Mouse (Mus musculus): ENCODE measurements at regions not wholly inside any gene's neighbourhood (a gene's known extent, or its start where the extent isn't known, plus 50 kb on each side); places are given as distances from the start of the nearest gene placed in this dataset.

DNA sequence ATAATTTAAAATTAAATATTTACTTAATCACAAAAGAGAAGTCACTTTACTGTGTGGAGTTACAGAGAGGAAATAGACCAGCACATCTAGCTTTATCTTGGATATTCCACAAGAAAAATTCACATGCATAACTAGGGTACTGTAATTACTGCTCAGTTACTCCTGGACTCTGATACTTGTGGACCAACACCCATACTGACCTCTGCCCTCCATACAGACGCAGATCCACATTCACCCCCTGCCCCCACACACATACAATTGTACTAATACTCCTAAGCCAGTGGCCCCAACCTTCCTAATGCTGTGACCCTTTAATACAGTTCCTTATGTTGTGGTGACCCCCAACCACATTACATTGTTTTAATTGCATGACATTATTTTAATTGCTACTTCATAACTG, 2294.3 kb downstream of the 4930444P10Rik start:
- TF ChIP-seq POLR2A (IDR thresholded peaks at IDR 0.05; ENCODE audit: borderline replicate concordance, extremely low read depth, insufficient read depth, insufficient read length): no peak

GRCm38 (mm10) chr1:13795196-13795595, 2297.9 kb downstream of the 4930444P10Rik start:
- Histone ChIP-seq H3K4me3 (replicated peaks; ENCODE audit: low read length) (no peak overlapping the region), H3K9me3 (ENCODE audit: control insufficient read depth, low read length) (peaks cover 19% of the 10 kb centered on the region), H3K9ac (ENCODE audit: low read depth, low read length, severe bottlenecking) (no peak overlapping the region), H3K36me3 (ENCODE audit: control insufficient read depth, insufficient read depth, low read length) (no peaks in the 10 kb centered on the region), H3K4me1 (ENCODE audit: control insufficient read depth, insufficient read depth, low read length) (no peaks in the 10 kb centered on the region), H3K27ac (replicated peaks; ENCODE audit: low read depth, low read length) (no peak overlapping the region), H3K27me3 (ENCODE audit: control insufficient read depth, insufficient read depth, low read length) (no peaks in the 10 kb centered on the region), H3K4me2 (replicated peaks; ENCODE audit: low read depth, low read length, severe bottlenecking) (no peak overlapping the region)
- DNase-seq (ENCODE audit: low spot score): no peak
- TF ChIP-seq POLR2A (IDR thresholded peaks at IDR 0.05; ENCODE audit: borderline replicate concordance, extremely low read depth, insufficient read depth, insufficient read length): no peak
- ATAC-seq (ENCODE audit: low FRiP score, low read depth): no peak

More for the DNA sequence above, 2294.3 kb downstream of the 4930444P10Rik start:
- Histone ChIP-seq H3K4me1 (ENCODE audit: control insufficient read depth, insufficient read depth, low read length) (no peaks in the 10 kb centered on the region), H3K4me3 (replicated peaks; ENCODE audit: low read length) (no peak overlapping the region), H3K9ac (ENCODE audit: low read depth, low read length, severe bottlenecking) (no peak overlapping the region), H3K27ac (replicated peaks; ENCODE audit: low read depth, low read length) (no peak overlapping the region), H3K4me2 (replicated peaks; ENCODE audit: low read depth, low read length, severe bottlenecking) (no peak overlapping the region), H3K36me3 (ENCODE audit: control insufficient read depth, insufficient read depth, low read length) (no peaks in the 10 kb centered on the region), H3K9me3 (ENCODE audit: control insufficient read depth, low read length) (peaks cover 5% of the 10 kb centered on the region; the same call in 1 of the 2 replicates), H3K27me3 (ENCODE audit: control insufficient read depth, insufficient read depth, low read length) (no peaks in the 10 kb centered on the region)
- WGBS: 52% methylated on average over 1 of the region's 1 CpGs
- no peak for ATAC-seq (ENCODE audit: low FRiP score, low read depth)
- DNase-seq (ENCODE audit: low spot score): no peak

GRCm38 (mm10) chr1:13789318-13790085, 2303.6 kb downstream of the 4930444P10Rik start:
- WGBS: 39% methylated on average over 13 of the region's 13 CpGs
- no peaks in the 10 kb centered on the region for H3K36me3 ChIP-seq (ENCODE audit: control insufficient read depth, insufficient read depth, low read length)
- H3K4me2 ChIP-seq (replicated peaks; ENCODE audit: low read depth, low read length, severe bottlenecking): no peak overlapping the region; the same call in 1 of the 2 replicates
- no peak overlapping the region for H3K4me3 ChIP-seq (replicated peaks; ENCODE audit: low read length)
- no peaks in the 10 kb centered on the region for H3K4me1 ChIP-seq (ENCODE audit: control insufficient read depth, insufficient read depth, low read length)
- H3K27ac ChIP-seq (replicated peaks; ENCODE audit: low read depth, low read length): no peak overlapping the region
- H3K9me3 ChIP-seq (ENCODE audit: control insufficient read depth, low read length): peaks cover 14% of the 10 kb centered on the region; the same call in 1 of the 2 replicates
- DNase-seq (ENCODE audit: low spot score): peak; percentile 81
- peak; percentile 77 for ATAC-seq (ENCODE audit: low FRiP score, low read depth)
- H3K9ac ChIP-seq (ENCODE audit: low read depth, low read length, severe bottlenecking): no peak overlapping the region
- no peaks in the 10 kb centered on the region for H3K27me3 ChIP-seq (ENCODE audit: control insufficient read depth, insufficient read depth, low read length)
- TF ChIP-seq POLR2A (IDR thresholded peaks at IDR 0.05; ENCODE audit: borderline replicate concordance, extremely low read depth, insufficient read depth, insufficient read length): no peak

GRCm38 (mm10) chr1:13787016-13787415, 2306.1 kb downstream of the 4930444P10Rik start:
- no peak overlapping the region for H3K4me3 ChIP-seq (replicated peaks; ENCODE audit: low read length)
- H3K27ac ChIP-seq (replicated peaks; ENCODE audit: low read depth, low read length): no peak overlapping the region
- WGBS: 69% methylated on average over 2 of the region's 2 CpGs
- ATAC-seq (ENCODE audit: low FRiP score, low read depth) (no peak), DNase-seq (ENCODE audit: low spot score) (no peak)
- no peak overlapping the region for H3K9ac ChIP-seq (ENCODE audit: low read depth, low read length, severe bottlenecking)
- H3K9me3 ChIP-seq (ENCODE audit: control insufficient read depth, low read length): peaks cover 10% of the 10 kb centered on the region; the same call in 1 of the 2 replicates
- no peaks in the 10 kb centered on the region for H3K36me3 ChIP-seq (ENCODE audit: control insufficient read depth, insufficient read depth, low read length)
- TF ChIP-seq POLR2A (IDR thresholded peaks at IDR 0.05; ENCODE audit: borderline replicate concordance, extremely low read depth, insufficient read depth, insufficient read length): no peak
- H3K4me2 ChIP-seq (replicated peaks; ENCODE audit: low read depth, low read length, severe bottlenecking): no peak overlapping the region
- no peaks in the 10 kb centered on the region for H3K27me3 ChIP-seq (ENCODE audit: control insufficient read depth, insufficient read depth, low read length)
- no peaks in the 10 kb centered on the region for H3K4me1 ChIP-seq (ENCODE audit: control insufficient read depth, insufficient read depth, low read length)

DNA sequence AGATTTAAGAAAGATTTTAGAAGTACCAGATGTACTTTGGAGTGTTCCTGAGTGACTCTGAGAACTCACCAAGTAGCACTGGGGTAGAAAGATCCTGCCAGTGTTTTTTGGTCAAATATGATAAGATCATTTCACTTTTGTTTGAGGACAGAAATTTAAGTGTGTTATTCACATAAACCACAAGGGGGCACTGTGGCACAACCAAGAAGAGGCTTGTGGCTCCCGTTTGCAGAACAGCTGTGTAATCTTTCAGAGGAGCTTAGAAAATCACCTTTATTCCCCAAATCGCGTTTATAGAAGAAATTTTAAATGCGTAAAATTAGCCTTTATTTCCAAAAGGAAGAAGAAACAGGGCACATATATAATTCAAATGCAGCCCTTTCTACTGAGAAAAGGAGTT, 2308.7 kb downstream of the 4930444P10Rik start:
- H3K4me1 ChIP-seq (ENCODE audit: control insufficient read depth, insufficient read depth, low read length): no peaks in the 10 kb centered on the region
- no peak for TF ChIP-seq POLR2A (IDR thresholded peaks at IDR 0.05; ENCODE audit: borderline replicate concordance, extremely low read depth, insufficient read depth, insufficient read length)
- no peaks in the 10 kb centered on the region for H3K27me3 ChIP-seq (ENCODE audit: control insufficient read depth, insufficient read depth, low read length)
- H3K4me2 ChIP-seq (replicated peaks; ENCODE audit: low read depth, low read length, severe bottlenecking): no peak overlapping the region
- DNase-seq (ENCODE audit: low spot score) (peak; percentile 85), ATAC-seq (ENCODE audit: low FRiP score, low read depth) (no peak)
- no peak overlapping the region for H3K27ac ChIP-seq (replicated peaks; ENCODE audit: low read depth, low read length)
- H3K4me3 ChIP-seq (replicated peaks; ENCODE audit: low read length): no peak overlapping the region
- no peaks in the 10 kb centered on the region for H3K36me3 ChIP-seq (ENCODE audit: control insufficient read depth, insufficient read depth, low read length)
- no peak overlapping the region for H3K9ac ChIP-seq (ENCODE audit: low read depth, low read length, severe bottlenecking)
- H3K9me3 ChIP-seq (ENCODE audit: control insufficient read depth, low read length): no peaks in the 10 kb centered on the region
- WGBS: 5% methylated on average over 4 of the region's 4 CpGs

Data from limb, embryonic 14.5 days (tissue).